Mouse (Mus musculus) cerebellum, adult 2 months (tissue): ENCODE results near the gene Gtsf1l. TPM values are rescaled to one million over a fixed set of nuclear protein-coding genes. Genes with fewer than 3 reads are reported as not detected.
"Not testable (repeated sequence)": the region's sequence is repeated elsewhere in the genome, so short reads cannot be mapped to it uniquely, and the experiment has no call there.

Experiments
- DNase-seq, 2 experiments: peaks; one replicate each; pipeline ENCODE4 v3.0.0; 2021
- H3K27ac ChIP-seq: fragments of 200-500 bp; 2 replicates; pipeline ENCODE4 v1.5.1; 2012; ENCODE audit warnings: low read length, control low read depth, inconsistent platforms; ENCODE audit not compliant: insufficient read depth
- H3K27me3 ChIP-seq: fragments of 200-500 bp; 2 replicates; pipeline ENCODE4 v1.6.1; 2012; ENCODE audit warnings: inconsistent platforms, mild to moderate bottlenecking, low read length, moderate library complexity; ENCODE audit not compliant: control insufficient read depth, insufficient read depth
- H3K4me1 ChIP-seq: fragments of 200-500 bp; 2 replicates; pipeline ENCODE4 v1.6.1; 2011; ENCODE audit warnings: low read length; ENCODE audit not compliant: control insufficient read depth, insufficient read depth
- H3K4me3 ChIP-seq: fragments of 200-500 bp; replicated peaks from 2 replicates; pipeline ENCODE3; 2011; ENCODE audit warnings: mild to moderate bottlenecking, low read depth, low read length, control low read depth; ENCODE audit not compliant: insufficient read depth
- CTCF ChIP-seq: fragments of 200-500 bp; IDR thresholded peaks from 2 replicates; pipeline ENCODE4 v1.5.1; 2011; ENCODE audit warnings: low read depth, mild to moderate bottlenecking, control low read depth, low read length, moderate library complexity, borderline replicate concordance; ENCODE audit not compliant: insufficient read depth
- POLR2A ChIP-seq: fragments of 200-500 bp; IDR thresholded peaks from 2 replicates; pipeline ENCODE4 v1.6.1; 2011; ENCODE audit warnings: low read length, control low read depth, borderline replicate concordance; ENCODE audit not compliant: insufficient read depth
- WGBS: fragments of 180-500 bp; shearing (Covaris S2); methylation state at CpG from one replicate; pipeline ENCODE4 v1.1.7; 2018; 5-methylcytosine and 5-hydroxymethylcytosine counted together
- polyA plus RNA-seq: library from polyadenylated mRNA; depleted of rRNA; stranded (reverse); fragments of >200 nt; gene quantifications from 2 replicates; pipeline ENCODE4 v1.2.3, GENCODE M21; 2012

Gtsf1l gene
- polyA plus RNA-seq, 1 experiment: not detected

GRCm38 (mm10) chr2:163067233-163067632 lies 20.4 kb downstream of the Gtsf1l start:
- TF ChIP-seq POLR2A: no peak
- no peak for TF ChIP-seq CTCF
- Histone ChIP-seq H3K27ac (no peak overlapping the region), H3K4me3 (no peak overlapping the region), H3K27me3 (no peaks in the 10 kb centered on the region), H3K4me1 (no peaks in the 10 kb centered on the region)
- no peak for DNase-seq
- whole genome bisulfite sequencing: 91% methylated on average over 1 of the region's 1 CpGs

- DNase-seq: no peak
- H3K27ac ChIP-seq: no peak overlapping the region
- no peaks in the 10 kb centered on the region for H3K27me3 ChIP-seq
- TF ChIP-seq CTCF: no peak
- no peak overlapping the region for H3K4me3 ChIP-seq
- H3K4me1 ChIP-seq: no peaks in the 10 kb centered on the region
- 86% methylated on average over 6 of the region's 6 CpGs for WGBS
Measured at GRCm38 (mm10) chr2:163066326-163066725, 21.3 kb downstream of the Gtsf1l start.

- no peak for DNase-seq
- TF ChIP-seq POLR2A (no peak), CTCF (no peak)
- Histone ChIP-seq H3K4me3 (no peak overlapping the region), H3K4me1 (no peaks in the 10 kb centered on the region), H3K27ac (no peak overlapping the region), H3K27me3 (no peaks in the 10 kb centered on the region)
- WGBS: 82% methylated on average over 6 of the region's 6 CpGs
Measured at GRCm38 (mm10) chr2:163062119-163062508, 25.5 kb downstream of the Gtsf1l start.

- no peaks in the 10 kb centered on the region for H3K4me1 ChIP-seq
- no peak overlapping the region for H3K27ac ChIP-seq
- no peak overlapping the region for H3K4me3 ChIP-seq
- no peak for DNase-seq
- WGBS: 89% methylated on average over 8 of the region's 8 CpGs
- no peaks in the 10 kb centered on the region for H3K27me3 ChIP-seq
- TF ChIP-seq POLR2A: no peak
- no peak for TF ChIP-seq CTCF
Measured at GRCm38 (mm10) chr2:163061203-163062118, 26.2 kb downstream of the Gtsf1l start.

- no peak overlapping the region for H3K4me3 ChIP-seq
- WGBS: 79% methylated on average over 6 of the region's 6 CpGs
- H3K27me3 ChIP-seq: no peaks in the 10 kb centered on the region
- no peak overlapping the region for H3K27ac ChIP-seq
- TF ChIP-seq CTCF (no peak), POLR2A (no peak)
- no peak for DNase-seq
- no peaks in the 10 kb centered on the region for H3K4me1 ChIP-seq
Measured at GRCm38 (mm10) chr2:163060630-163061029, 27.0 kb downstream of the Gtsf1l start.

- 92% methylated on average over 7 of the region's 7 CpGs for WGBS
- not testable (repeated sequence) for H3K4me1 ChIP-seq
Measured at GRCm38 (mm10) chr2:163058981-163059380, 28.7 kb downstream of the Gtsf1l start.

GRCm38 (mm10) chr2:163056584-163056983 lies 31.1 kb downstream of the Gtsf1l start:
- H3K4me1 ChIP-seq: peaks cover 2% of the 10 kb centered on the region; the same call in 1 of the 2 replicates
- no peaks in the 10 kb centered on the region; the same call in 1 of the 2 replicates for H3K27me3 ChIP-seq
- H3K4me3 ChIP-seq: no peak overlapping the region
- DNase-seq: no peak
- 88% methylated on average over 9 of the region's 9 CpGs for whole genome bisulfite sequencing
- no peak for TF ChIP-seq CTCF
- no peak for TF ChIP-seq POLR2A
- no peak overlapping the region for H3K27ac ChIP-seq

More at GRCm38 (mm10) chr2:163058981-163059380, 28.7 kb downstream of the Gtsf1l start:
- H3K4me3 ChIP-seq, H3K27me3 ChIP-seq, DNase-seq, H3K27ac ChIP-seq: not testable (repeated sequence)

GRCm38 (mm10) chr2:163055715-163056114 lies 31.9 kb downstream of the Gtsf1l start:
- no peaks in the 10 kb centered on the region; the same call in 1 of the 2 replicates for H3K27me3 ChIP-seq
- H3K4me3 ChIP-seq: no peak overlapping the region
- 26% methylated on average over 5 of the region's 5 CpGs for WGBS
- DNase-seq: no peak
- no peak overlapping the region for H3K27ac ChIP-seq
- TF ChIP-seq CTCF: no peak
- H3K4me1 ChIP-seq: peaks cover 2% of the 10 kb centered on the region; the same call in 1 of the 2 replicates
